Mouse (Mus musculus): ENCODE data around the gene Ulk4.

- no peak for TF ChIP-seq CTCF (IDR thresholded peaks at IDR 0.05; ENCODE audit: low read depth)
- no peak for TF ChIP-seq EP300 (IDR thresholded peaks at IDR 0.05; ENCODE audit: low read depth)
These were observed 43.4 kb upstream of the Ulk4 start for GRCm38 (mm10) chr9:121320433-121320832.

All from liver, postnatal 0 days (tissue).